Mouse (Mus musculus): ENCODE results near the gene Trim12c. TPM values are rescaled to one million over a fixed set of nuclear protein-coding genes. Genes with fewer than 3 reads are reported as not detected.

The Trim12c gene
- total RNA-seq, 1 experiment, result 2.9 TPM

- Histone ChIP-seq H3K9me3 (ENCODE audit: control insufficient read depth, insufficient read depth, low read depth, low read length) (no peaks in the 10 kb centered on the region), H3K4me1 (ENCODE audit: control insufficient read depth in 2 of 2, insufficient read depth in 2 of 2, low read length in 2 of 2, poor library complexity in 1 of 2) (no peaks in the 10 kb centered on the region), H3K36me3 (ENCODE audit: control insufficient read depth, insufficient read depth, low read length, poor library complexity, severe bottlenecking) (no peaks in the 10 kb centered on the region), H3K27ac (ENCODE audit: insufficient read depth, low read depth, low read length, poor library complexity, severe bottlenecking) (no peak overlapping the region), H3K4me3 (ENCODE audit: insufficient read depth in 1 of 2, low read depth in 1 of 2, low read length in 2 of 2, poor library complexity in 1 of 2, severe bottlenecking in 1 of 2) (no peak overlapping the region), H3K9ac (ENCODE audit: insufficient read depth, low read depth, low read length, poor library complexity, severe bottlenecking) (no peak overlapping the region)
- no peak for DNase-seq (ENCODE audit: low read depth, low spot score)
- in situ Hi-C loops (cut with MboI; ENCODE audit: low sequenced_read_pairs in 2 of 2, unreplicated experiment in 2 of 2), result no loop called here
- TF ChIP-seq CHD2 (IDR thresholded peaks at IDR 0.05; ENCODE audit: low read depth, low read length), result no peak
- TF ChIP-seq MAFK (IDR thresholded peaks at IDR 0.05; ENCODE audit: insufficient read depth, low read depth, low read length), result no peak
- TF ChIP-seq ZC3H11A (IDR thresholded peaks at IDR 0.05; ENCODE audit: borderline replicate concordance, low read depth, low read length), result no peak
- TF ChIP-seq ZNF384 (IDR thresholded peaks at IDR 0.05; ENCODE audit: low read depth, low read length), result no peak
- TF ChIP-seq HCFC1 (IDR thresholded peaks at IDR 0.05; ENCODE audit: borderline replicate concordance, insufficient read depth, low read length), result no peak
These were observed 62.5 kb downstream of the Trim12c start for GRCm38 (mm10) chr7:104290641-104291040.

Other genes starting within 250 kb of the Trim12c start
- not detected in 2 replicates for gene Olfr646, start 248.5 kb downstream of the Trim12c start, total RNA-seq (2012; rRNA removed)
- gene Ubqln5, start 223.5 kb downstream of the Trim12c start, total RNA-seq (2012; rRNA removed), result not detected in 2 replicates
- gene Olfr643, start 216.0 kb downstream of the Trim12c start, total RNA-seq (2012; rRNA removed), result not detected in 2 replicates
- gene Ubqln3, start 210.1 kb downstream of the Trim12c start, total RNA-seq (2012; rRNA removed), result not detected in 2 replicates
- gene Ubqlnl, start 202.8 kb downstream of the Trim12c start, total RNA-seq (2012; rRNA removed), result not detected in 2 replicates
- not detected in 2 replicates for gene Olfm5, start 188.5 kb downstream of the Trim12c start, total RNA-seq (2012; rRNA removed)
- 0.04 and 0.05 TPM in 2 replicates for gene Olfr648, start 170.0 kb downstream of the Trim12c start, total RNA-seq (2012; rRNA removed)
- gene Olfr649, start 157.4 kb downstream of the Trim12c start, total RNA-seq (2012; rRNA removed), result not detected in 2 replicates
- gene Trim6, start 134.6 kb downstream of the Trim12c start, total RNA-seq (2012; rRNA removed), result 73.9 and 86.1 TPM in 2 replicates
- 1.3 and 1.6 TPM in 2 replicates for gene Trim34a, start 108.9 kb downstream of the Trim12c start, total RNA-seq (2012; rRNA removed)
- gene Trim5, start 65.3 kb downstream of the Trim12c start, total RNA-seq (2012; rRNA removed), result not detected in 2 replicates
- not detected in 2 replicates for gene Trim12a, start 37.9 kb downstream of the Trim12c start, total RNA-seq (2012; rRNA removed)
- gene Trim34b, start 23.9 kb downstream of the Trim12c start, total RNA-seq (2012; rRNA removed), result 0.94 and 1.0 TPM in 2 replicates
- gene Trim30b, start 16.5 kb upstream of the Trim12c start, total RNA-seq (2012; rRNA removed), result not detected in 2 replicates
- gene Trim30c, start 47.5 kb upstream of the Trim12c start, total RNA-seq (2012; rRNA removed), result not detected in 2 replicates
- gene Trim30a, start 111.8 kb upstream of the Trim12c start, total RNA-seq (2012; rRNA removed), result 0.36 TPM in 1 of 2 replicates, not detected in the other
- 0.11 and 0.13 TPM in 2 replicates for gene Trim30d, start 154.5 kb upstream of the Trim12c start, total RNA-seq (2012; rRNA removed)
- gene Olfr651, start 196.8 kb upstream of the Trim12c start, total RNA-seq (2012; rRNA removed), result not detected in 2 replicates
- gene Olfr652, start 207.5 kb upstream of the Trim12c start, total RNA-seq (2012; rRNA removed), result not detected in 2 replicates
- gene Olfr653, start 224.0 kb upstream of the Trim12c start, total RNA-seq (2012; rRNA removed), result not detected in 2 replicates
- not detected in 2 replicates for gene Olfr654, start 233.7 kb upstream of the Trim12c start, total RNA-seq (2012; rRNA removed)
- not detected in 2 replicates for gene Olfr655, start 248.4 kb upstream of the Trim12c start, total RNA-seq (2012; rRNA removed)

Data from ES-E14 (cell line).